Mouse (Mus musculus): ENCODE results near the gene Rap2c. TPM values are rescaled to one million over a fixed set of nuclear protein-coding genes. Genes with fewer than 3 reads are reported as not detected.

Gene Rap2c
- polyA plus RNA-seq, 1 experiment, result 30.2 TPM

GRCm38 (mm10) chrX:50968157-50968932 lies 49.5 kb downstream of the Rap2c start:
- TF ChIP-seq CTCF (IDR thresholded peaks at IDR 0.05; ENCODE audit: borderline replicate concordance, extremely low read depth, insufficient read depth, insufficient read length) (no peak), POLR2A (IDR thresholded peaks at IDR 0.05; ENCODE audit: borderline replicate concordance, extremely low read depth, insufficient read depth, insufficient read length, poor library complexity, severe bottlenecking) (no peak)
- no peak for DNase-seq (ENCODE audit: low read depth)

- DNase-seq (ENCODE audit: low read depth), result no peak
- TF ChIP-seq POLR2A (IDR thresholded peaks at IDR 0.05; ENCODE audit: borderline replicate concordance, extremely low read depth, insufficient read depth, insufficient read length, poor library complexity, severe bottlenecking) (no peak), CTCF (IDR thresholded peaks at IDR 0.05; ENCODE audit: borderline replicate concordance, extremely low read depth, insufficient read depth, insufficient read length) (no peak)
Measured at GRCm38 (mm10) chrX:50965157-50965556, 52.7 kb downstream of the Rap2c start.

DNA sequence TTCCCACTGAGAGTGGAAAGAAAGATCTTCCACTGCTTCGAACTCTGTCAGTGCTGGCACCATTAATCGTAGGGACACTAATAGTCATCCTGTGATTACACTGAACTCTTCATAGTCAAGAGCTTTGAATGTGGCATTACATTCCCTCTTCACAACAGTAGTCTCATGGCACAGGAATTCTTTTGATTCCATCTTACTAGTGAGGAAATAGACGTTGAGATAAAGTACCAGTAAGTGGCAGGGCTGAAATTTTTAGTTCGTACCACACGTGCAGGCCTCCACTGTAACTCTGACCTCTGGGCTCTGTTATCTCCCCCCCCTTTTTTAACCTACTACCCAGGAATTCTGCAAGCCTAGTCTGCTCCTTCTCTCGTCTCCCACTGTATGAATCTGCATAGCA lies 54.9 kb downstream of the Rap2c start:
- DNase-seq (ENCODE audit: low read depth), result no peak

More for the DNA sequence above, 54.9 kb downstream of the Rap2c start:
- no peak for TF ChIP-seq POLR2A (IDR thresholded peaks at IDR 0.05; ENCODE audit: borderline replicate concordance, extremely low read depth, insufficient read depth, insufficient read length, poor library complexity, severe bottlenecking)

Other genes starting within 250 kb of the Rap2c start
- 1.7 and 1.8 TPM in 2 replicates for gene Stk26, start 177.0 kb downstream of the Rap2c start, polyA plus RNA-seq (2012; rRNA removed)
- 0.23 and 0.34 TPM in 2 replicates for gene Frmd7, start 75.3 kb downstream of the Rap2c start, polyA plus RNA-seq (2012; rRNA removed)
- 1.3 and 2.0 TPM in 2 replicates for gene Mbnl3, start 188.5 kb upstream of the Rap2c start, polyA plus RNA-seq (2012; rRNA removed)